Mouse (Mus musculus) gastrocnemius, adult 8-10 months (tissue): Measurements from ENCODE around the gene Rhot2. TPM values are rescaled to one million over a fixed set of nuclear protein-coding genes. Genes with fewer than 3 reads are reported as not detected.
"Not testable (repeated sequence)": the region's sequence is repeated elsewhere in the genome, so short reads cannot be mapped to it uniquely, and the experiment has no call there.

Experiments used
- DNase-seq, 2 experiments: peaks; one replicate each; pipeline ENCODE4 v3.0.0; 2022; ENCODE audit warnings: low spot score in 2 of 2
- total RNA-seq, 4 experiments: library from RNA; stranded (reverse); gene quantifications; 2 replicates each; pipeline ENCODE4 v1.2.4; 2022

Rhot2 gene
- total RNA-seq, 4 experiments from 2014 or later = 63.3 to 72.7 (median 68.0) TPM

DNA sequence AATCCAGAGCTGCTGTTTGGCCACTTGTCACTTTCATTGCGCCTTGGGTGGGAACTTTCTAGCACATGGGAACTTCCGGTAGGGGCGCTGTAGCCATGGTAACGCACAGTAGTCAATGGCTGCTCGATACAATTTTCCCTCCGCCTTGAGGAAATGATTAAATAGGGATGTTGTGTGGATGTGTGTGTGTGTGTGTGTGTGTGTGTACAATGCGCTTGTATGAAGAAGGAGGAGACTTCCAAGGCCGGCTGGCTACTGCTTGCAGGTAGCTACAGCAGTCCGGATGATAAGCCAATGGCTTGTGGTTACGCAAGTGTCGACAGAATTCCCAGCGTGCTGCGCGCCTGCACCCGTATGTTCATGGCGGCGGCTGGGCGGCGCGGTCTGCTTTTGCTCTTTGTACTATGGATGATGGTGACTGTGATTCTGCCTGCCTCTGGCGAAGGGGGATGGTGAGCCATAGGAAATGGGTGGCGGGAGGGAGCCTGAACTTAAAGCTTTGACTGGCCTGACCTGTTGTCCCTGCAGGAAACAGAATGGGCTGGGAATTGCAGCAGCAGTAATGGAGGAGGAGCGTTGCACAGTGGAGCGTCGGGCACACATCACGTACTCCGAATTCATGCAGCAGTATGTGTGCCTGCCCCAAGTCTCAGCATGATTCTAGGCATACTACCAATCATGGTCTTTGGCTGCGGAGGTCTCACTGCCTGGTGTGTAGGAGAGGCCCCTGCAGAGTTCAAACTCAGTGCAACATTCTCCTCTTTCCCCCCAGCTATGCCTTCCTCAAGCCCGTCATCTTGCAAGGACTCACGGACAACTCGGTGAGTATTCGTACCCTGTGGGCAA lies 15.7 kb downstream of the Rhot2 start, which contains the start of gene Jmjd8:
Gene Jmjd8, plus strand, starts transcription at position 156 of the 846 bp plus-strand sequence.
- DNase-seq = peak in 1 of 2 experiments; percentile 55

DNA sequence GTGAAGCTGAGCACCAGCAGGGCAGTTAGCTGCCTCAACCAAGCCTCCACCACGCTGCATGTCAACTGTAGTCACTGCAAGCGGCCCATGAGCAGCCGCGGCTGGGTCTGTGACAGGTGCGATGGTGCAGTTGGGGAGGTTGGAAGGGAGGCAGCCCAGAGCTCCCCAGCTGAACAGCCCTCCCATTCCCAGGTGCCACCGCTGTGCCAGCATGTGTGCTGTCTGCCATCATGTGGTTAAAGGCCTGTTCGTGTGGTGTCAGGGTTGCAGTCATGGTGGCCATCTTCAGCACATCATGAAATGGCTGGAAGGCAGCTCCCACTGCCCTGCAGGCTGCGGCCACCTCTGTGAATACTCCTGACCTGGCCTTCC lies 16.4 kb downstream of the Rhot2 start:
- DNase-seq = peak in 1 of 2 experiments; percentile 5

DNA sequence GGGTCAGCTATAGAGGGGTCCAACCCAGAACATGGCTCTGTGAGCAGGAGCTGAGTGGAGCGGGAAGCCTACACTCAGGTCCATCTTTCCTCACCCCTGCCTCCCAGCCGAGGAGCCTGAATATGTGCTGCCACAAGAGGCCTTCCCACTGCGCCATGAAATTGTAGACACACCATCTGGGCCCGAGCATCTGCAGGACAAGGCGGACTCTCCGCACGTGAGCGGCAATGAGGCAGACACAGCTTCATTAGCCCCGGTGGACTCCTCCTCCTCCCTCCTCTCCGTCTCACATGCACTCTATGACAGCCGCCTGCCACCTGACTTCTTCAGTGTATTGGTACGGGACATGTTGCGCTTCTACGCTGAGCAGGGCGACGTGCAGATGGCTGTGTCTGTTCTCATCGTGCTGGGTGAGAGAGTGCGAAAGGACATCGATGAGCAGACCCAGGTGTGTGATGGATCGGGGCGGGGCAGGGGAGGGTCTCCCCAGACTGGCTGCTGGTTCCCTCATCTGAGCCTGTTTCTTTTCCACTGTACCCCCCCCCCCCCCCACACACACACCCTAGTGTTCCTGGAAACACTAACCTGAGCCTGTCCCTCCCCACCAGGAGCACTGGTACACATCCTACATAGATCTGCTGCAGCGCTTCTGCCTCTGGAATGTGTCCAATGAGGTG lies 17.0 kb downstream of the Rhot2 start:
- DNase-seq = peak in 1 of 2 experiments; percentile 7

GRCm38 (mm10) chr17:25827011-25827410 lies 17.6 kb downstream of the Rhot2 start:
- DNase-seq = no peak

DNA sequence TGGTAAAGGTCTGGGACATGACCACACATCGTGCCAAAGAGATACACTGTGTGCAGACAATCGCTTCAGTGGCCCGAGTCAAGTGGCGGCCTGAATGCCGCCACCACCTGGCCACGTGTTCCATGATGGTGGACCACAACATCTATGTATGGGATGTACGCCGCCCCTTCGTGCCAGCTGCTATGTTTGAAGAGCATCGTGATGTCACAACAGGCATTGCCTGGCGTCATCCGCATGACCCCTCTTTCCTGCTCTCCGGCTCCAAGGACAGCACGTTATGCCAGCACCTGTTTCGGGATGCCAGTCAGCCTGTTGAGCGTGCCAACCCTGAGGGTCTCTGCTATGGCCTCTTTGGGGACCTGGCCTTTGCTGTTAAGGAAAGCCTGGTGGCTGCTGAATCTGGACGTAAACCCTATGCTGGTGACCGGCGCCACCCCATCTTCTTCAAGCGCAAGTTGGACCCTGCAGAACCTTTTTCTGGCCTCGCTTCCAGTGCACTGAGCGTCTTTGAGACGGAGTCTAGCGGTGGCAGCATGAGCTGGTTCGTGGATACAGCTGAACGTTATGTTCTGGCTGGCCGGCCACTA lies 18.6 kb downstream of the Rhot2 start:
- DNase-seq = no peak

DNA sequence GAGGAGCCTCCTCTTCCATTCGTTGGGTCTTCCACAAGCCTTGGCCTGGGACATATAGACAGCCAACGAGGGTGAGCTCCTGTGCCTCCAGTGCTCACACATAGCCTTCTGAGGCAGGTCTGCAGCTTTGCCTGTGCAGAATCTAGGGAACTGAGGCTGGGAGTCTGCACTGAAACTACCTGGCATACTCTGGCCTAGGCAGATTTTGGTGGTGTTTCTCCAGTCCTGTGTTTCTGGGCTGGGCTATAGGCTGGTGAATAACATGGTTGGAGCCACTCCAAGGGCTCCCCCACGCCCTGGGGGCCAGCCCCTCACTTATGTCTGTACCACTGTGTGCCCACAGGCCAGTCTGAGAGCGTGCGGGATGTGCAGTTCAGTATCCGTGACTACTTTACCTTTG lies 19.3 kb downstream of the Rhot2 start:
- DNase-seq = no peak

DNA sequence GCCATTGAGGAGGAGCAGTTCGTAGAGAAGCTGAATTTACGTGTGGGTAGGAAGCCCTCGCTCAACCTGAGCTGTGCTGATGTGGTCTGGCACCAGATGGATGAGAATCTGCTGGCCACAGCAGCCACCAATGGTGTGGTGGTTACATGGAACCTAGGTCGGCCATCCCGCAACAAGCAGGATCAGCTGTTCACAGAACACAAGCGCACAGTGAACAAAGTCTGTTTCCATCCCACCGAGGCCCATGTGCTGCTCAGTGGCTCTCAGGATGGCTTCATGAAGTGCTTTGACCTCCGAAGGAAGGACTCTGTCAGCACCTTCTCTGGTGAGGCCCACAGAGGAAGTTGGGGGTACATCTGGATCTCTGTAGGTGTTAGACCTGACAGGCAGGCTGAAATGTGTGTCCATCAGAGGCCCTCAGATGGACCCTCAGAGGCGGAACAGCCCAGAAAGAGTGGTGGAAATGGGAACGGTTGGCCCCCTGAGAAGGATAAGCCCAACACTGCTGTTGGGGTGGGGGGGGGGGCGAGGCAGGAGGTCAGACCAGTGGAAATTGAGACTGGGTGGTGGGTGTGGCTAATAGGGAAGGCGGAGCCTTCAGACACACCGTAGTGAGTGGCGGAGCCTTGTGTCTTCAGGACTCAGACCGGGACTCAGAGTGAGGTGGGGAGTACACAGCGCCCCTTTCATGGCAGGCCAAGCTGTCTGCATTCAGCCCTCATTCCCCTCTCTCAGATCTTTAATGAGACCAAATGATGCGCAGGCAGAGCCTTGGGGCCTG lies 20.1 kb downstream of the Rhot2 start:
- no peak for DNase-seq

- peak in 1 of 2 experiments; percentile 57 for DNase-seq
Measured at GRCm38 (mm10) chr17:25823452-25823851, 21.2 kb downstream of the Rhot2 start, which contains the start of gene Wdr24. Wdr24 (plus strand) TSS chr17:25823627.

- no peak for DNase-seq
Measured at GRCm38 (mm10) chr17:25818851-25819780, 25.5 kb downstream of the Rhot2 start.

GRCm38 (mm10) chr17:25817662-25818061 lies 27.0 kb downstream of the Rhot2 start:
- no peak for DNase-seq

DNA sequence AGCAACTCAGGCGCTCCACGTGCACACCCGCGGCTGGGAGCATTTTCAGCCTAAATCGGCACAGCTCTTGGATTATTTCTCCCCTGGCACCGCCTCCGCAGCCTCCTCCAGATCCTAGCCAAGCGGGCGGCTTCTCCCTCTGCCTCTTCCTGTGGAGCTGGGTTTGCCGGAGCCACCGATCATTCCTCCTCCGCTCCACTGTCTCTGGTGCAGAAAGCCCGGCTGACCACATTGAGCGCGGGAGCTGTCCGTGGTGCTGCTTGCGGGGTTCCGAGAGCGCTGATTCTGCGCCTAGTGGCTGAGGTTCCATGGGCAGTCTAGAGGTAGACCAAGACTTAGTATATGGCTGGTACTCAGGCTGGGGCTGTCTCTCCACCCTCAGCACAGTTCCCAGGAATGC lies 31.2 kb downstream of the Rhot2 start:
- peak in 1 of 2 experiments; percentile 55 for DNase-seq

DNA sequence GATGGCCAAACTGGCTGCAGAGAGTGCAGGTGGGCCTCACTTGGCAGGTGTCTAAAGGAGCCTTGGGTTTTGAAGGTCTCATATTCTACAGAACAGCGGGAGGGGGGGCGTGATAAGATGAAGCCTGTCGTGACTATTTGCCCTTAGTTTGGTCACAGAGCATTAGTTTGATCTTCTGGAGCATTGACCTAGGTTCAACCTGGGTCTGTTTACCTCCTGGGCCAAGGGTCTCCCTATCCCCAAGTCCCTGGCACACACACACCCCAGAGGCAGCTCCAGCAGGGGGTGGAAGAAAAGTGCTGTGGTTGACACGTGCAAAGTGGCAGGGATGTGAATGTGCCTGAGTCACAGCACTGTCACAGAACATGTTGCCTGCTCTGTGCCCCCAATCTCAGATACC lies 33.8 kb downstream of the Rhot2 start:
- DNase-seq = no peak

- DNase-seq = no peak
Measured at GRCm38 (mm10) chr17:25809606-25810340, 34.9 kb downstream of the Rhot2 start.

DNA sequence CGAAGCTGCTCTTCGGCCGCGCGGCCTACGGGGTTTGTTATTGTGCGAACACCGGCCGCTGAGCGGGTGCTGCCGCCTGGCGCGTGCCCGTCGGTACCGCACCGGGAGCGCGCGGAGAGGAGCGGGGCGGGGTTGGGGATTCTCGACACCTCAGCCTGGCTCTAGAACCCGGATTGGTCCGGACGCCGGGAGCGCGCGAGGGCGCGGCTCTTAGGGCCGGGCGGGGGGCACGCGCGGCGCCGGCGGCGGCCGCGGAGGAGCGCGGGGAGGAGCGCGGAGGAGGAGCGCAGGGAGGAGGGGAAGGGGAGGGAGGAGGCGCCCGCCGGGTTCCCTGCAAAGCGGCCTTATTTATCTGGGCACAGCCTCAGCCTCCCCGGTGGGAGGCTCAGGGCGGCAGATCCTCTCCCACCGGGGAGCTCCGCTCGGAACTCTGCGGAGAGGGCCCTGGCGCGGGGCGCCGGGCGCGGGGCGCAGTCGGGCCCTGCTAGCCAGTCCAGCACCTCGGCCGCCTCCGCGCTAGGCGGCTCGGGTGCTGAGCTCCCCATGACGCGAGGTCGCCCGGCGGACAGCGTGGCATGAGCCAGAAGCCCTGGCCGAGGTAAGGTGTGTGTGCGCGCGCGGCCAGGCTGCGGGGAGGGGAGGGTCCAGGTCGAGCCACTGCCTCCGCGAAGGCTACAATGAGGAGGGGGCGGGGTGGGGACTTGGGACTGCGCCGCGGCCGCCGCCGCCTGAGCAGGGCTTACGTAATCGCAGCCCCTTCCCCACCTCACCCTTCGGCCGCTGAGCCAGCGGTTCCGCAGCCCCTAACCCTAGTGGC lies 35.7 kb downstream of the Rhot2 start, which contains the start of gene Fbxl16:
Gene Fbxl16, plus strand, starts transcription at position 297 of the 817 bp plus-strand sequence.
- peak in 1 of 2 experiments; percentile 47 for DNase-seq

DNA sequence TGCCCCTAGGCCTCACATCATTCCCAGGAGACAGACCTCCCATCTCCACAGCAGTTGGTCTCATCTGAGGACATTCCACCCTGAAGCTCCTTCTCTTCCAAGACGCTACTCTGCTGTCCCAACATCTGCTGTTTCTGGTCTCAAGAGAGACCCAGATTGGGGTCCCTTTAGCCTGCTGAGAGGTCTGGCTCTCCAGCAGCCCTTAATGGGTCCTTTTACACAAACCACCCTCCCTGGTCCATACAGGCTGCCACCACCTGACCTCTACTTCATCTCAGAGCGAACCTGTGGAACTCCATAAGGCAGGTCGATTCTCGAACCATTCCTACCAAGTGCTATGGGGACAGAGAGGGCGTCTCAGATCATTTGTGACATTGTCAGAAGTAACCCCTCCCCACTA lies 36.6 kb downstream of the Rhot2 start:
- no peak for DNase-seq

GRCm38 (mm10) chr17:25807452-25807851 lies 37.2 kb downstream of the Rhot2 start:
- DNase-seq = not testable (repeated sequence)

- DNase-seq = no peak
Measured at GRCm38 (mm10) chr17:25806507-25806906, 38.1 kb downstream of the Rhot2 start.

DNA sequence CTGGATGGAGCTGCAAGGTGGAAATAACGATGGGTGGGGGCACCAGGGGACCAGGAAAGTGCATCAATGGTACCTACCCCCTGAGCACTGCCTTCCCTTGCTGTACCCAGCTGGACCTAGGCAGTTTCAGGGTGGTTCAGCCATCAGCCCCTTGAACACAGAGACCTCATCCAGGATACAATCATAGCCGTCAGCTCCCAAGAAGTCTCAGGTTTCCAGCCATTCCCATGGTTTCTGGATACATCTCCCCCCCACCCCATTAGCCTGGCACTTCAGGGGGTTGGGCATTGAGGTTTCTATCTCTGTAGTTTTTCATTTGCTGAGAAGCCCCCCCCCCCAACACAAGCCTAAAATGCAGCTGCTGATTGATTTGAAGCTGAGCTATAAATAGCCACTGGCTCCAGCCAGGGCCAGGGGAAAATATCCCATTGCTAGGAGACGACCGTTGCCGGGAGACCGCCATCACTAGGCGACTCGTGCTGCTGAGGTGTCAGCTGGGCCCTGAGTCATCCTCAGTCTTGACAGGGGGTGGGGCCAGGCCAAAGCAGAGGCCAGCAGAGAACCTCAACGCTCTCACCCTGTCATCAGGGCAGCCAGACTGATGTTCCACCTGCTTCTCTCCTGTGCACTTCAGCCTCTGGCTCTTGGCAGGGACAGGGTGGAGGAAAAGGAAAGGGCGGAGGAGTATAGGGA lies 41.7 kb downstream of the Rhot2 start:
- DNase-seq = no peak
